Mouse (Mus musculus) NIH3T3 (cell line): ENCODE results near the gene Gcsh.

ENCODE experiments used
- DNase-seq: peaks from one replicate; pipeline ENCODE4 v3.0.0-alpha.2; 2012; ENCODE audit warnings: low read depth

Gene Gcsh

DNA sequence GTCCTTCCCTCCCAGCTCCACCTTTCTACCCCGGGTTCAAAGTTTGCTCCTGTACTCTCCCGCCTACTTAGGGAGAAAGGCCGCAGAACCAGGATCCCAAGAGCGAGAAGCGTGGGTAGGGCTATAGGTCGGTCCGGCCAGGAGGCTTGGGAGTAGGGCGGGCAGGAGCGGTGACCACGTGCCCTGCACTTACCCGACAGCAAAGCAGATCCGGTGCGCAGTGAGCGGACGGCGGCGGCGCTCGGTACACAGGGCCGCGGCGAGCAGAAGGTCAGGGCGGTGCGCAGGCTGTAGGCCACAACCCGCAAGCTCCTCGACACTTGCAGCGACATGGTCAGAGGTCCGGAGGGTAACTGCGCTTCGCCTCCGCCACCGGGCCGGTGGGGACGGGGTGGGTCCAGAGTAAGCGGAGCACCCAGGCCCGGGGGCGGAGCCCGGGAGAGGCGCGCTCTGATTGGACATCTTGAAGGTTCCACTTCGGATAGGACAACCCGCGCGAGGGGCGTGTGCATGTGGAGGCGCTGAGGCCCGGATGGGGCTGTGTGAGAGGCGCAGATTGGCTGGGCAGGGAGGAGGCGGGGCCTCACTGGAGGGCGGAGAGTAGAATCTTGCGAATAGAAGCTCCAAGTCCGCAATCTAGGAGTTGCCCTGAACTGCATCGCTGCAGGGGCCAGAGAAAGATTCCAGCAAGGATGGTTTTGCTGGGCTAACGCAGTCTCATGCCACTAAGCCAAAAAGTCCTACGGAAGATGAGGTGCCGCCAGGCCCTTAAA is at the start of gene Gcsh:
TSS of gene Gcsh (minus strand) at position 443 of the 773 bp plus-strand sequence.
- DNase-seq: peak; percentile 99

- no peak for DNase-seq
Measured at GRCm38 (mm10) chr8:117039843-117040242, 46.5 kb upstream of the Gcsh start.

DNA sequence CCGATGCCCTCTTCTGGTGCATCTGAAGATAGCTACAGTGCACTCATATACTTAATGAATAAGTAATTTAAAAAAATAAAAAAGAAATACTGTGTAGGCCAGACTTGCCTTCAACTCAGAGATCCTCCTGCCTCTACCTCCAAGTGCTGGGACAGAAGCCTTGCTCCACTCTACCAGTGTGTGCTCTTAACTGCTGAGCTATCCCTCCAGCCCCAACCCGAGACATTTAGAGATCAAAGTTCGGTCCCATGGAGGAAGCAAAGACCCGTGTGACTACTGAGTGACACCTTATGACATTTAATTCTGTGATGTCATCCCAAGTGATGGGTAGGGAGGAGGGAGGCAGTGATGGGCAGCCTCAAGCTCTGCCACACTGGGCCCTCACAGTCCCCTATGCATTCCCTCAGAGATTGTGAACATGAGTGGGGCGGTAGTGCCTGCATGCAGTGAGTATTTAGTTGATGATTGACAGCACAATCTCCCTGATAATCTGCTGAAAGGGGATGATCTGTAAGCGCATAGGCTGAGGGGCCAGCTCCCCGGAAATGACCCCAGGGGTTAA is 44.1 kb upstream of the Gcsh start:
- no peak for DNase-seq

DNA sequence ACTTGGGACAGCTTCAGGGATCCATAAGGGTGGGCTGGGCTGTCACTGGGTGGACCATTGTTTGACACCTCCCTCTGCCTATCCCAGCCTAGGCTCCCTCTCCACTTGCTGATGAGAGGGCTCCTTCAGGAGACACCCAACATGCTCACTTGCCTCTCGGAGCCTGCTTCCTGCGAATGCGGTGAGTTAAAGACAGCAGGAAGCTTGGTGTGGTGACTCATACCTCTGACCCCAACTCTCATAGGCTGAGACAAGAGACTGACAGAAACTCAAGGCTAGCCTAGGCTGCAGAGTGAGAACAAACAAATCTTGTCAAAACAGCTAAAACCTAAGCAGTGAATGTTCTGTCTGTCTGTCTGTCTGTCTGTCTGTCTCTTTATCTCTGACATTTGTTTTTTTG is 40.1 kb upstream of the Gcsh start:
- DNase-seq: no peak

- no peak for DNase-seq
Measured at GRCm38 (mm10) chr8:117032609-117033008, 39.3 kb upstream of the Gcsh start.

DNA sequence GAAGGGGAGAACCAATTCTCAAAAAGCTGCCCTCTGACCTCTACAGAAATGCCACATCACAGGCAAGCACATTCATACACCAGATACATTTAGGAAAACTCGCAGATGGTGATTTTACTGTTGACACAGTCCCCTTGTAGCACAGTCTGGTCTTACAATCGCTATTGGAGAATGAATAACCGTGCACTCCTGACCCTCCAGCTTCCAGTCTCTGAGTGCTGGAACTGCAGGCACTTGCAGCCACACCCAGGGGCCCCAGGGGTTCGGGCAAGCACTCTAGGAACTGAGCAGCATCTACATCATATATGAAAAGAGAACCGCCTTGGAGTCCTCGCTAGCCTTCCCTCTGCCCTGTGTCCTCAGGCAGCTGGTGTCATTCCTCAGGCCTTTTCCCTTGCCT is 38.1 kb upstream of the Gcsh start:
- no peak for DNase-seq

- no peak for DNase-seq
Measured at GRCm38 (mm10) chr8:117028686-117029085, 35.3 kb upstream of the Gcsh start.

- no peak for DNase-seq
Measured at GRCm38 (mm10) chr8:117027601-117028000, 34.3 kb upstream of the Gcsh start.

DNA sequence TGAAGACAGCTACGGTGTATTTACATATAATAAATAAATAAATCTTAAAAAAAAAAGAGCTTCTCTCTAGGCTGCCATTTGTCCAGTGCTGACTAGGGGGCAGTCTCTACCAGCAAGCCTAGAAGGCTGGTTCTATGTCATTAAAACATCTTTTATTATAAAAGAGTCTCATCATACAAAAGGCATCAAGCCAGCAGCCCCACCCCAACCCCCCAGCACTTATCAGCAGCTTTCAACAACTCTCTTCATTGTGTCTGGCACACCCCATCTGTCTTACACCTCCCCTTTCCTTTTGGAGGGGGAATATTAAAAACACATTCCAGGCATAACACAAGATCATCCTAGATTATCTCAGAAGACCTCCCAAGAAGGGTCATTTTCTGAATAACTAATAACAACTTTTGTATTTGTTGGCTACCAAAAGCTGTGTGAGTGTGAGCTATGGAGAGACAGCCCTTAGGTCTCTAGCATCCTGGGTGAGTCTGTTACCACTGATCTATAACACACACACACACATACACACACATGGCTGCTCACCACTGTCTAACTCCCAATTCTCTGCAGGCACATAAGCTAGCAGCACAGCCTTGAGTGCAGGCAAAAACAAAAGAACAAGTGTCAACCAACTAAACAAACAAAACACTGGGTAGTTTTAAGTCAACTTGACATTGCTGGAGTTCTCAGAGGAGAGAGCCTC is 29.1 kb upstream of the Gcsh start:
- DNase-seq: no peak

GRCm38 (mm10) chr8:117019323-117020275 is 26.3 kb upstream of the Gcsh start:
- peak; percentile 62 for DNase-seq

DNA sequence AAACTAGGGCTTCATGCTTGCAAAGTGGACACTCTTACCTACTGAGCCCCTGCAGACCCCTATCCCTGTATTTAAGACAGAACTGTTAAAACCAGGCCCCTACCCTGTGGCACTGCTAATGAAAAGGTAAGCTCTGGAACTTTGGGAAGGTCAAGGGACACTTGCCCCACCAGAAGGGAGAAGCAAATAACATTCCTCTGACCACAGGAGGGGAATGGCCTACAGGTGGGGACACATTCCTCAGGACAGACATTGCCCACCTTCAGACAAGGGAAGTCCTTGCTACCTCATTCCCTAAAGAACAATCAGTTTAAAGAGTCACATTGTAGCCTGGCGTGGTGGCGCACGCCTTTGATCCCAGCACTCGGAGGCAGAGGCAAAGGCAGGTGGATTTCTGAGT is 24.6 kb upstream of the Gcsh start:
- DNase-seq: no peak

- DNase-seq: no peak
Measured at GRCm38 (mm10) chr8:117017006-117017405, 23.7 kb upstream of the Gcsh start.

DNA sequence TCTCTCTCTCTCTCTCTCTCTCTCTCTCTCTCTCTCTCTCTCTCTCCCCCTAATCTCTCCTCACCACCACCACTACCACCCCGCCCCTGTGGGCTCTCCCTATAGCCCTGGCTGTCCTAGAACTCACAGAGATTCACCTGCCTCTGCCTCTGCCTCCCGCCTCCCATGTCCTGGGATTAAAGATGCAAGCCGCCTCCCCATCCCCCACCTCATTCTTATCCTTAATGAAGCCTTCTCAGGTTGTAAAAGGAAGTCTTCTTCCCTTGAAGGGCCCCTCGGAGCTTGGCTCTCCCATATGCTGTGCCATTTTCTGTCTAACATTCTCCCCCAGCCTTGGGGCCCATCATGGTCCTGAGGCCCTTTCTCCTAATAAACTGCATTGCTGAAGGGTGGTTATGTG is 22.3 kb upstream of the Gcsh start:
- no peak for DNase-seq

- no peak for DNase-seq
Measured at GRCm38 (mm10) chr8:117011366-117011765, 18.0 kb upstream of the Gcsh start.

- no peak for DNase-seq
Measured at GRCm38 (mm10) chr8:116994016-116994716, 829 bp upstream of the Gcsh start.

GRCm38 (mm10) chr8:116992176-116992971 is 963 bp downstream of the Gcsh start:
- peak; percentile 63 for DNase-seq

GRCm38 (mm10) chr8:116991241-116991640 is 2.1 kb downstream of the Gcsh start:
- no peak for DNase-seq

DNA sequence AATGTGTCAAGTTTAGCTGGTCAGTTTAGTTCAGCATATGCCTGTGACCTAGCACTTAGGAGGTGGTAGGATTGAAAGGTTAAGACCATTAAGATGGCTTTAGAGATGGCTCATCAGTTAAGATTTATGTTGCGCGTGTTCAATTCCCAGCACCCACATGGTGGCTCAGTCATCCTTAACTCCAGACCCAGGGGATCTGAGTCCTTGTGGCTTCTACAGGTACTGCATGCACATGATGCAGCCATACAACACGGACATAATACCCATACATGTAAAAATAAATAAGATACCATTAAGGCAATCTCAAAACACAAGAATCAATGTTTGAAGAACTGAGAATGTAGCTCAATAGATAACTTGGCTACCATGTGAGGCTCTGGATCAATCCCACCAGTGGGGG is 3.5 kb downstream of the Gcsh start:
- peak; percentile 11 for DNase-seq

DNA sequence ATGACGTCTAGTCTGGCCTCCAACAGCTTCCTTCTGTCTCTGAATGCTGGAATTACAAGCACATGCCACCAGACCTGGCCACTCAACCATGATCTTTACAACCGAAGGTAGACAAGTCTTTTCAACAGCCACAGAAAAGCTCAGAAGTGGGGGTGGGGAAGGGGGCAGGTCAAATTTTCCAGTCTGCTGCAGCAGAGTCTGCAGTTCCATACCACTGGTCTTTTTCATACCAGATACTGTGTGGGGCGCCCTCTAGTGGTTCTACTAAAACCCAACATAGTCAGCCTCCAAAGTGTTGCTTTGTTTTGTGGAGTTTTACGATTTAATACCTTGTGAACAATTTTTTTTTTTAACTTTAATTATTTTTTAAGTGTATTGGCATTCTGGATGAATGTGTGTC is 13.2 kb downstream of the Gcsh start:
- DNase-seq: peak; percentile 87

DNA sequence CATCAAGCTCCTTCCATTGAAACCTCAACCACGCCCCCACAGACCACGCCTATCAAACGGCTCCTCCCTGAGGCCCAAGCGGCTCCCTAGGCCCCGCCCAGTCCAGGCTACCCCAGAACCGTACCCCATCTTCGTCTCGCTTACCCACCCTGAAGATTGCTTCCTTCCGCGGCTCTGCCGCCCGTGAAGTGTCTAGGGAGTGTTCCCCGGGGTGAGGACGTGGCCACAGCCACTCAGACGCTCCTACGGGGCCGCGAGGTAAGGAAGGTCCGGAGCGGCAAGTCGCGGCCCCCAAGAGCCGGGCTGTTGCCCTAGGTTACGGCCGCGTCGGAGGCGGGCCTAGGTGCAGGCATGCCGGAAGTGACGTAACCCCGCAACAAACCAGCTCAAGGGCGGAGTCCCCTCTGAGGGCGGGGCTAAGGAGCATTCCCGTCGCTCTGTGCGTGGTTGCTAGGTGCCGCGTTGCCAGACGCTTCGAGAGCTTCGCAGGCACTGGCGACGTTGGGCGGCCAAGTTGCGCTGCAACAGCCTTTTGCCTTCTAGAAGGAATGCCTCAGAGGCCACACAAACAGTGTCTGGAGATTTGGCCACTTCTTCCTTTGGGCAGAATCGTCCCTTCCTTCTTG is 14.6 kb downstream of the Gcsh start, which contains the start of gene 1700030J22Rik:
TSS of gene 1700030J22Rik (minus strand) at position 329 of the 626 bp plus-strand sequence.
- peak; percentile 99 for DNase-seq
